Mouse (Mus musculus) midbrain, embryonic 10.5 days (tissue): Measurements from ENCODE around the gene Sec14l4. TPM values are rescaled to one million over a fixed set of nuclear protein-coding genes. Genes with fewer than 3 reads are reported as not detected.

ENCODE experiments used
- DNase-seq: peaks from one replicate; pipeline ENCODE4 v3.0.0-alpha.2; 2017; ENCODE audit warnings: low spot score
- H3K27ac ChIP-seq: fragments of 300-500 bp; sonication (generic); replicated peaks from 2 replicates; pipeline ENCODE4 v1.5.1; 2016; ENCODE audit warnings: mild to moderate bottlenecking
- H3K27me3 ChIP-seq: fragments of 300-500 bp; sonication (generic); 2 replicates; pipeline ENCODE4 v1.6.1; 2016; ENCODE audit warnings: low read depth, mild to moderate bottlenecking; ENCODE audit not compliant: poor library complexity, severe bottlenecking
- H3K36me3 ChIP-seq: fragments of 300-500 bp; sonication (generic); 2 replicates; pipeline ENCODE4 v1.6.1; 2016; ENCODE audit warnings: mild to moderate bottlenecking, moderate library complexity
- H3K4me1 ChIP-seq: fragments of 300-500 bp; sonication (generic); 2 replicates; pipeline ENCODE4 v1.6.1; 2016
- H3K4me3 ChIP-seq: fragments of 300-500 bp; sonication (generic); 2 replicates; pipeline ENCODE4 v1.5.1; 2016; ENCODE audit warnings: mild to moderate bottlenecking, moderate library complexity
- H3K9me3 ChIP-seq: fragments of 300-500 bp; sonication (generic); replicated peaks from 2 replicates; pipeline ENCODE4 v1.6.1; 2016; ENCODE audit warnings: mild to moderate bottlenecking
- WGBS: fragments of 180-500 bp; shearing (Covaris S2); methylation state at CpG from one replicate; pipeline ENCODE4 v1.1.7; 2016; 5-methylcytosine and 5-hydroxymethylcytosine counted together
- polyA plus RNA-seq: library from polyadenylated mRNA; unstranded; fragments of >200 nt; fragmentation: Nextera tagmentation; extraction: Ambion mirVana; gene quantifications from 2 replicates; pipeline ENCODE4 v1.2.1, GENCODE M21; 2016

Sec14l4 gene
- polyA plus RNA-seq: not detected in 2 replicates

DNA sequence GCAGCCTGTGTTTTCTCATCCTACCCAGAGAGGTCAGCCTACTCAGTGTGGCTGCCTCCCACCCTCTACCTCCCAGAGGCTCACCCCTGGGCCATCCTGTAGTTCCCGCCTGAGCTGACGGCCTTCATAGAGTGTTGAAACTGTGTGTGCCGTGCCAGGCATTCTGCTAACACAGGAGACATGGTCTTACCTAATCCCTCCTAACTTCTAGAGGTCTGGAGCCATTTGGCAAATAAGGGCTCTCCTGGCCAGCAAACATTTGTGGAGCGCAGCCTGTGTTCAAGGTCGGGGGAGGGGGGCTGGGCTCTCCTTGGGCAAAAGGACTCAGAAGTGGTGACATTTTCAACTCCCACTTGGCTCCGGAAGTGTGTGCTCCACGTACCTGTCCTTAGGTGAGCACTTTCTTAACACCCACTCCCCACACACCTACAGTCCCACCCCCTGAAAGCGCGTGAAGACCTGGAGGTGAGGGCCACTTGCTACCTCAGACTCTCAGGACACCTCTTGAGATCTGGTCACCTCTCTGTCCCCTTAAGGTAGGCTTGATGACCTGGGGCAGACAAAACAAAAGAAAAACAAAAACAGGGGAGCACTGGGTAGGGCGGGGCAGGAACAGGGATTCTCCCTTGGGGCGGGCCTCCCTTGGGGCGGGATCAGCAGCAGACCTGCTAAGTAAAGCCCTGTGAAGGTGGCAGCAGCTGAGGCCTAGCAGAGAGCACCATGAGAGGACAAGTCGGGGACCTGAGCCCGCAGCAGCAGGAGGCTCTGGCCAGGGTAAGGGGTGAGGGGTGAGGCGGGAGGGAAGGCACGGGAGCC lies at the start of gene Sec14l4:
TSS of gene Sec14l4 (plus strand) at position 337 of the 816 bp plus-strand sequence.
- Histone ChIP-seq H3K27ac (no peak within 1 kb of the TSS; the same call in 1 of the 2 replicates), H3K9me3 (peaks cover 4% of the 10 kb centered on the region; the same call in 1 of the 2 replicates), H3K36me3 (no peaks in the 10 kb centered on the region), H3K4me3 (no peak within 1 kb of the TSS), H3K27me3 (peaks cover 9% of the 10 kb centered on the region), H3K4me1 (no peaks in the 10 kb centered on the region; the same call in 1 of the 2 replicates)
- 42% methylated on average over 16 of the region's 16 CpGs for WGBS
- no peak for DNase-seq

DNA sequence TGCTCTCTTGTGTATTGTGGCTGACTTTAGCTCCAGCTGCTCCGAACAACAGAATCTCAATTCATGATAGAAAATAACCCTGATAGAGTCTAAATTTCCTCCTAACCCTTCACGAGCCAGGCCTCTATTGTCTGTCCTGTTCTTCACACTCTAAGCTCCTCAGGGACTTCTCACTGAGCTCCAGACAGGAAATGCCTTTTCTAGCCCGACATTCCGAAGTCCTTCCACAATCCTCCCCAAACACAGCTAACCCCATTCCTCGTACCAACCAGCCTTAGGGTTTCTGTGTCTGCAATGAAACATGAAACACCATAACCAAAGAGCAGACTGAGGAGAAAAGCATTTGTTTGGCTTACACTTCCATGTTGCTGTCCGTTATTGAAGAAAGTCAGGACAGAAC lies 49.7 kb upstream of the Sec14l4 start:
- 73% methylated on average over 6 of the region's 6 CpGs for WGBS
- Histone ChIP-seq H3K27ac (no peak overlapping the region), H3K9me3 (no peaks in the 10 kb centered on the region), H3K27me3 (peaks cover 31% of the 10 kb centered on the region), H3K4me3 (no peak overlapping the region), H3K4me1 (peaks cover 27% of the 10 kb centered on the region), H3K36me3 (peaks cover 56% of the 10 kb centered on the region)
- DNase-seq: no peak

DNA sequence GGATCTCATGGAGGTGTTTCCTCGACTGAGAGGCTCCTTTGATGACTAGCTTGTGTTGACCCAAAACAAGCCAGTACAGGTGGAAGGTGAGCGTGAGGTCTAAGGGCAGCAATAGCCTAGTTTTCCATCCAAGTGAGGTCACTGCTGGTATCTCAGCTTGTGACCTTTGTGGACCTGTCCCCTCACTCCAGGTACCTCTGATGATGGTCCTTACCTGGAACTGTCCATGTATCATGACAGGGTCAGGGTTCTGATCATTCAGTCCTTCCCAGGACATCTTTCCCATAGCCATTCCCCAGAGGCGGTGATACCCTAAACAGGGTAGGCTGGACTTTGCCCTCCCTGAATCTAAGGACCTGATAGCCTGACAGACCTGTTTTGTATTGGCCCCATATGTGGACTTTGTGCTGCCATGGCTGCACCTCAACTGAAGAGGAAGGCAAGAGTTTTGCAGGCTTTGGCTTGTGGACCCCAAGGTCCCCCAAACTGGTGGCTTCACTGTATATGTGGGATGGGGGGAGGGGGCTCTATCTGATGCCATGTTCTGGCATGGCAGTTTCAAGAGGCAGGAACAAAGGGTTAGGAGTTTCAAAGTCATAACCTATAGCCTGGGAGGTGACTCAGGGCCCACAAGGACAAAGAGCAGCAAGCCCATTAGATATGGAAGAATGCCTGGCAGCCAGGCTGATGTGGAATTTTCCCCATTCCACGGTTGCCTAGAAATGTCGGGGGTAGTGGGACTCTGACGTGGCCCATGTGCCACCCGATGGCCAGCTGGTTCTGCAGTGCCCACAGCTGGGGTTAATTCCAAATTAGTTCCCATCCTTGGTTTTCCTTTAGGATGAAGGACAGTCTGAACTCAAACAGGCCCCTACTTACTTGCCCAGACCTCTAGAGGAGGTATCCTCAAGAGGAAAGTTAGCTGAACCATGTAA lies 48.7 kb upstream of the Sec14l4 start:
- DNase-seq: no peak
- WGBS: 73% methylated on average over 7 of the region's 7 CpGs
- H3K4me1 ChIP-seq: peaks cover 27% of the 10 kb centered on the region

DNA sequence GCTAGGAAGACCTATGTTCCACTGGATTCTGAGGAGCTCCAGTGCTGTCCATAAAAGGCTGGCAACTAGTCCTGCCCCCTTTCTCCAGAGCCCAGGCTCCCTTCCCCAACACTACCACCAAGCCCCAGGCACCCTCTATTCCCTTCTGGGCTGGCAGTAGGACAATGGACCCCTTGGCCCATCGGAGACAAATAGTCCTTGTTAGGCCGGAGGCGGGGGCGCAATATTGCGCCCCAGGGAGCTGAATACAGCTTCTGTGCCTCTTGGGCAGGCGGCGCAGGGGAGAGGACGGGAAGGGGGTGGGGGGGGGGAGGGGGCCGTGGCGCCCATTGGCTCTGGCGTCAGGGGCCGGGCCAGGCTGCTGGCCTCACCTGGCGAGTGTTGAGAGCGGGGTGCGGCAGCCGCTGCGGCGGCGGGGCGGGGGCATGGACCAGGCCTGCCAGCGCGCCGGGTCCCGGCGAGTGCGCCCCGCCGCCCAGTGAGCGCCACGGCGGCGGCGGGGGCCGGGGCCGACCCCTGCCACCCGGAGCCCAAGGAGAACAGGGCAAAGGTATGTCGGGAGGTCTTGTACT lies 47.9 kb upstream of the Sec14l4 start, which contains the start of gene Gal3st1:
TSS of gene Gal3st1 (plus strand) at position 346 of the 572 bp plus-strand sequence.
- Histone ChIP-seq H3K36me3 (peaks cover 37% of the 10 kb centered on the region), H3K27me3 (peaks cover 31% of the 10 kb centered on the region), H3K4me3 (peak within 1 kb of the TSS; percentile 56), H3K27ac (peak within 1 kb of the TSS; percentile 57), H3K9me3 (no peaks in the 10 kb centered on the region), H3K4me1 (peaks cover 27% of the 10 kb centered on the region)
- 3% methylated on average over 36 of the region's 37 CpGs for WGBS
- no peak for DNase-seq

More for the DNA sequence above, 48.7 kb upstream of the Sec14l4 start:
- H3K27ac ChIP-seq: no peak overlapping the region
- H3K9me3 ChIP-seq: no peaks in the 10 kb centered on the region
- H3K4me3 ChIP-seq: peak overlapping the region; percentile 56; the same call in 1 of the 2 replicates
- peaks cover 31% of the 10 kb centered on the region for H3K27me3 ChIP-seq
- H3K36me3 ChIP-seq: peaks cover 46% of the 10 kb centered on the region

DNA sequence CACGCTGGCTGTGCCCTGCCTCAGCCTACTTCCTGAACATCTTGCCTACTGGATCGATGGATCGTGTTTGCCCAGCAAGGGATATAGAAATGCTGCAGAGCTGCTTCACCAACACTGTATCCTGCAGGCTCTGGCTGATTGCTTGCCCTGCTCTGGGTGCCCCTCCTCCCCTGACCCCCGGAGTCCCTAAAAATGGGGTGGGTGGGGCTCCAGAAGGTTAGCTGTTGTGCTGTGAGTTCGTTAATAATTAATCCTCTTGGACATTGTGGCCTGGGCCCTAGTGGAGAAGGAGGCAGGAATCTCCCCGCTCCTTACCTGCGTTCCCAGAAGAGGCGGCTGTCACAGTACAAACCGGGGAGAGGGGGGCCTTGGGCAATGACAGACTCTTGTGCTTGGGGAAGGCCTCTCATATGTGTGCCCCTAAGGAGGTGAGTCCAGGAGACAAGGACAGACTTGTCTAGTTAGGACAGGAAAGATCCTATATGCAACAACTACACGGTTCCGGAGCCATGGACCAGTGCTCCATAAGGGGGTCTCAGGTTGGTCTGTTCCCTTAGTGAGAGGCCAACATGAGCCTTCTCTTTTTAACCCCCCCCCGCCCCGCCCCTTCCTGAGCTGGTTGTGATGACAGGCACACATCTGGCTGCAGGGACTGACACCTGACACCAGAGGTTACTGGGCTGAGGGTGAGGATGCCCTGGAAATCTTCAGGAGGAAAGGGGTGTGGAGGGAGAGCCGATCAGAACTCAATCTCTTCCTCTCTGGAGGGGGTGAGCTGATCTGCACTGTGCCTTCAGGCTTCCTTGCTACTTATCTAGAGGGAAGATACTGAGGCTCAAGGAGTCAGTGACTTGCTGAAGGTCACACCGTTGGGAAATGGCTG lies 47.2 kb upstream of the Sec14l4 start:
- Histone ChIP-seq H3K27me3 (peaks cover 31% of the 10 kb centered on the region), H3K27ac (peak overlapping the region; percentile 57), H3K36me3 (peaks cover 30% of the 10 kb centered on the region), H3K4me1 (peaks cover 27% of the 10 kb centered on the region), H3K9me3 (no peaks in the 10 kb centered on the region), H3K4me3 (peak overlapping the region; percentile 56)
- WGBS: 15% methylated on average over 15 of the region's 15 CpGs
- no peak for DNase-seq

DNA sequence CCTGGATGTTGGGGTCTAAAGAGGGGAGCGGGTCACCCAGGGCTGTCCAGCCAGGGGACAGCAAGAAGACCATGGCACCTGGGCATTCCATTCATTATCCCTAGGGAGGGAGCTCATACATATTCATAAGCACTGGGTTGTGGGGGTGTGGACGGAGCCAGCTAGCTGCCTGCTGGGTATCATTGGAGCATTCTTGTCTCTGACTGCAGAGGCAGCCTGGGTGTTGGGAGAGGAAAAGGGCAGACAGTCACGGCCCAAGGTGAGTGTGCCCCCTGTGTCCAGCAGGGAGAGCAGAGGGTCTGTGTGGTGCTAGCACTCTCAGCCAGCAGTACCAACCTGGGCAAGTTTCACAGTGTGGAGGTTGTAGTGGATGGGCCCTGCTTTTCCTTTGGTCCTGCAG lies 41.5 kb upstream of the Sec14l4 start:
- H3K4me1 ChIP-seq: 0 out of 2 replicates have a peak, but pooled peaks cover 2% of the 10 kb centered on the region
- H3K27ac ChIP-seq: no peak overlapping the region
- WGBS: 51% methylated on average over 3 of the region's 3 CpGs
- peaks cover 7% of the 10 kb centered on the region for H3K27me3 ChIP-seq
- H3K9me3 ChIP-seq: no peaks in the 10 kb centered on the region
- no peak overlapping the region for H3K4me3 ChIP-seq
- no peak for DNase-seq
- no peaks in the 10 kb centered on the region for H3K36me3 ChIP-seq

DNA sequence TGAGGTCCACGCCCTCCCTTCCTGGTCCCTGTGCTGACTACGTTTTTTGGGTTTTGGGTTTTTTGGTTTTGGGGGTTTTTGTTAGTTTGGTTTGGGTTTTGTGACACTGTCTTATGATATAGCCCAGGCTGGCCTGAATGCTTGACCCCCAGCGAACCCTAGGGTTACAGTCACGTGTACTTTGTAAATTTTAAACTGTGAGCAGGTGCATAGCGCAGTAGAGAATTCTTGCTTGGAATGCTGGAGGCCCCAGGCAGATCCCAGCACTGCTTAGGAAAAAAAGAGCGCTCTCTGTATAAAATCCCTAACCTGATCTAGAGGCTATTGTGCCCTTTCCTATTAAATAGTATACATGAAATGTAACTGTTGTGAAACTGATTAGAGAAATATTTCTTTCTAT lies 38.1 kb upstream of the Sec14l4 start:
- DNase-seq: no peak
- Histone ChIP-seq H3K36me3 (no peaks in the 10 kb centered on the region), H3K4me1 (peaks cover 5% of the 10 kb centered on the region), H3K27ac (no peak overlapping the region), H3K9me3 (no peaks in the 10 kb centered on the region), H3K4me3 (no peak overlapping the region), H3K27me3 (peaks cover 17% of the 10 kb centered on the region)
- WGBS: 76% methylated on average over 6 of the region's 6 CpGs

DNA sequence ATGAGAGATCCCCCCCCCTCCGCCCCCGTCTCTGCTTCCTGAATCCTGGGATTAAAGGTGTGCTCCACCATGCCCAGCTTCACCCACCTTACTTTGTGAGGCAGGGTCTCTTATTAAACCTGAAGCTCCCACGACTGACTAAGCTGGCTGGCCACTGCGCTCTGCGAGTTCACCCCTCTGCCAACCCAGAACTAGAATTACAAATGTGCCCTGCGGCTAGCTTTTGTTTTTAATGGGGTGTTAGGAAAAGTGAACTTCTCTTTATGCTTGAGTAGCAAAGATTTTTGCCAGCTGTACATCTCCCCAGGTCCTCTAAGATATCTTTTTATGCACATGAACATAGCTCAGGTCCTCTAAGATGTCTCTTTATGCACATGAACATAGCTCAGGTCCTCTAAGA lies 37.3 kb upstream of the Sec14l4 start:
- 81% methylated on average over 6 of the region's 6 CpGs for WGBS

DNA sequence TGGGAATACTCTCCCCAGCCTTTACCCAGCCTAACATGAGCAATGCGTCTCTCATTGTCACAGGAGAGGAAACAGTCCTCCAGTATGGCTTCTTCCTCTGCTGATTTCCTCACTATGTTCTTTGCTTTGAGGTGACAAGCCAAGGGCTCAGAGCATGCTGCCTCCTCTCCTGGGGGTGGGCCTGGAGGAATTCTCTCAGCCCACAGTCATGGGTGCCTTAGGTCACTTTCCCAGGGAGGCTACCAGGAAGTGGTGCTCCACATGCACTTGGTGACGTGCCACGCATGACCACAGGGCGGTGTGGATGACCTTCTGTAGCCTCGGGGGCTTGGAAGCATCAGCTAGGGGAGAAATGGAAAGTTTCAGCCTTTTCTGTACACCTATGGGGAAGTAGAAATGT lies 35.8 kb upstream of the Sec14l4 start:
- WGBS: 94% methylated on average over 5 of the region's 5 CpGs
- H3K4me1 ChIP-seq: peaks cover 10% of the 10 kb centered on the region
- no peak for DNase-seq
- peaks cover 41% of the 10 kb centered on the region for H3K27me3 ChIP-seq
- H3K27ac ChIP-seq: no peak overlapping the region
- no peaks in the 10 kb centered on the region for H3K9me3 ChIP-seq
- no peaks in the 10 kb centered on the region for H3K36me3 ChIP-seq
- no peak overlapping the region for H3K4me3 ChIP-seq

More for the DNA sequence above, 37.3 kb upstream of the Sec14l4 start:
- H3K4me1 ChIP-seq: peaks cover 10% of the 10 kb centered on the region
- H3K36me3 ChIP-seq: no peaks in the 10 kb centered on the region
- DNase-seq: no peak
- H3K27ac ChIP-seq: no peak overlapping the region
- H3K27me3 ChIP-seq: peaks cover 25% of the 10 kb centered on the region
- H3K4me3 ChIP-seq: no peak overlapping the region
- H3K9me3 ChIP-seq: no peaks in the 10 kb centered on the region

DNA sequence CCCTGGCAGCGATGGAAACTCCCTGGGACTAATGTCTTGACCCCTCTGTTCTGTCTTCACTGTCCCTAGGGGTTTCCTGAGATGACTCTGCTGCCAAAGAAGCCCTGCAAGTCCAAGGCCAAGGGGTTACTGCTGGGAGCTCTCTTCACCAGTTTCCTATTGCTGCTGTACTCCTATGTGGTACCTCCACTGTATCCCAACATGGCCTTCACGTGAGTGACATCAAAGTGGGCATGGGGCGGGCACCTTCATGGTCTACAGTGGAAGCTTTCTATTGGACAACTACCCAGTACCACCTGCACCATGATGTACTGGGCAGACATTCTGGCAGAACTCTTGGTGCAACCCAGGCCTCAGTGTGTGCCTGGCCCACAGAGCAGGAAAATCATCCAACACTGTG lies 34.4 kb upstream of the Sec14l4 start:
- WGBS: 92% methylated on average over 3 of the region's 3 CpGs

DNA sequence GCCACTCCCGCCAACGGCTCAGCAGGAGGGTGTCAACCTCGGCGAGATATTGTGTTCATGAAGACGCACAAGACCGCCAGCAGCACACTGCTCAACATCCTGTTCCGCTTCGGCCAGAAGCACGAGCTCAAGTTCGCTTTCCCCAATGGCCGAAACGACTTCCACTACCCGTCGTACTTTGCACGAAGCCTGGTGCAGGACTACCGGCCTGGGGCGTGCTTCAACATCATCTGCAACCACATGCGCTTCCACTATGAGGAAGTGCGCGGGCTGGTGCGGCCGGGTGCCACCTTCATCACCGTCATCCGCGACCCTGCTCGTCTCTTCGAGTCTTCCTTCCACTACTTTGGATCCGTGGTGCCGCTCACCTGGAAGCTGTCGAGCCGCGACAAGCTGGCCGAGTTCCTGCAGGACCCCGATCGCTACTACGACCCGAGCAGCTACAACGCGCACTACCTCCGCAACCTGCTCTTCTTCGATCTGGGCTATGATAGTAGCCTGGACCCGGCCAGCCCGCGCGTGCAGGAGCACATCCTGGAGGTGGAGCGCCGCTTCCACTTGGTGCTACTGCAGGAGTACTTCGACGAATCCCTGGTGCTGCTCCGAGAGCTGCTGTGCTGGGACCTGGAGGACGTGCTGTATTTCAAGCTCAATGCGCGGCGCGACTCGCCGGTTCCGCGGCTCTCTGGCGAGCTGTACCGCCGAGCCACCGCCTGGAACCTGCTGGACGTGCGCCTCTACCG lies 33.1 kb upstream of the Sec14l4 start:
- Histone ChIP-seq H3K4me3 (peak overlapping the region; percentile 47), H3K27ac (no peak overlapping the region), H3K36me3 (no peaks in the 10 kb centered on the region), H3K4me1 (peaks cover 10% of the 10 kb centered on the region), H3K9me3 (no peaks in the 10 kb centered on the region), H3K27me3 (peaks cover 47% of the 10 kb centered on the region)
- DNase-seq: no peak
- 7% methylated on average over 66 of the region's 66 CpGs for WGBS

More for the DNA sequence above, 34.4 kb upstream of the Sec14l4 start:
- Histone ChIP-seq H3K4me3 (no peak overlapping the region), H3K9me3 (no peaks in the 10 kb centered on the region), H3K27me3 (peaks cover 47% of the 10 kb centered on the region), H3K4me1 (peaks cover 10% of the 10 kb centered on the region), H3K36me3 (no peaks in the 10 kb centered on the region), H3K27ac (no peak overlapping the region)
- no peak for DNase-seq
